Mouse (Mus musculus) embryo, embryonic 11 days (tissue): ENCODE measurements around the gene Rhag.

Experiments
- DNase-seq: peaks from one replicate; pipeline ENCODE4 v3.0.0-alpha.2; 2015

The Rhag gene

DNA sequence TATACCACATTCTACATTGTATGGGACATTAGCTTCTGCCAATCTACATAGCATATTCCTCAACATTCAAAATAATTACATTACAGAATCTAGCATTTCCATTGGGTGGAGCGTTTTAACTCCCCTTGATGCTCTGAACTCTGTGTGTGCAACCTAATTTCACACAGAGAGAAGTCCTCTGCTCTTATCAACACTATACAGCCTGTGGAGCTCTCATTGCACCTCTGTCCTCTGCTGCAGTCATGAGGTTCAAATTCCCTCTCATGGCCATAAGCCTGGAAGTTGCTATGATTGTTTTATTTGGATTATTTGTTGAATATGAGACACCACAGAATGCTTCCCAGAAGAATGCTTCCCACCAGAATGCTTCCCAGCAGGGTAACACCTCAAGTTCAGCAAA, at the start of gene Rhag:
TSS of gene Rhag (plus strand) at position 193 of the 400 bp plus-strand sequence.
- DNase-seq: no peak

DNA sequence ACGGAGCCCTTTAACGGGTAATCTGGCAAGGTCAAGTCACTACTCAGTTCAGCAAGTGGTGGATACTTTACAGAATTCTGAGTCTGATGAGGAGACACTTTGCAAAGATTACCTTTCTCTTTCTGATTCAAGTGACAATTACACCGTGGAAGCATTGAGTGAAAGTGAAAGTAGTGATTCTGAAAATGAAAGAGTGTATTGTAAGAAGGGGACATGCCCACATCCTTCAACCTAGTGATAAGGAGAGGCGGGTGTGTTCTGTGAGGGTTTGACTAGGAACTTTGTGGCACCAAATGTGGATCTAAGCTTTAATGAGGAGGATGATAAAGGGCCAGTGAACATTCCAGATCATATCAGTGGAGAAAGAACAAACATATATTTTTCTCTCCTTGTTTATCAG, 47.3 kb upstream of the Rhag start:
- no peak for DNase-seq

DNA sequence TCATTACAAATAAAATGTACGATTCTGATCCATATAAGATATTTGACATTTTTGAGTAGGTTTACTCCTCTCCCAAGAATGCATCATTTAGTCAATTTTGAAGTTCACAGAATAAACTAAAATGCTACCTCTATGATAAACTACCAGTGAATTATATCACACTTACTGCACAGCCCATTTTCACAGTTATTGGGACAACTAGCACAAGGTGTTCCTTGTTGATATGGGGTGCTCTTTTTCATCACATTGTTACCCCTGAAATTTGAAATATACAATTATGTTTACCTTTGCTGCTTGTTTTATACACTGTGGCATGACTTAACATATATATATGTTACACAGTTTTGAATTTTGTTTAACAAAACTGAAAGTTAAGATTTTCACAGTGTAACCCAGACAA, 43.8 kb upstream of the Rhag start:
- no peak for DNase-seq

DNA sequence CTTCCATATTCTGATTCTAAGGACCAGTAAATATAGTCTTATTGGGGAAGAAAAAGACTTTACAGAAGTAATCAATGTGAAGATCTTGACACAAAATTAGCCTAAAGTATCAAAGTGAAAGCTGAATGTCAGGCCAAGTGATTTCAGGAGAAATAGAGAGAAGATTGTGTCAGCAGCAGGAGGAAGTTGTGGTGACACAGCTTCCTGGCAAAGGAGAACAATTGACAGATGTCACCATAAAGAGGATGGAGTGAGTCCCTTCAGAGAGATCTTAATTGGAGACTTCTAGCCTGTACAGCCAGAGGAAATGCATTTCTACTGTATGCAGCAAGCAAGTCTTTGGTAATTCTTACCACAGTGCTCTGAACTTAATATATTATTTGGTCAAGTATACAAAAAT, 21.0 kb upstream of the Rhag start:
- DNase-seq: no peak

DNA sequence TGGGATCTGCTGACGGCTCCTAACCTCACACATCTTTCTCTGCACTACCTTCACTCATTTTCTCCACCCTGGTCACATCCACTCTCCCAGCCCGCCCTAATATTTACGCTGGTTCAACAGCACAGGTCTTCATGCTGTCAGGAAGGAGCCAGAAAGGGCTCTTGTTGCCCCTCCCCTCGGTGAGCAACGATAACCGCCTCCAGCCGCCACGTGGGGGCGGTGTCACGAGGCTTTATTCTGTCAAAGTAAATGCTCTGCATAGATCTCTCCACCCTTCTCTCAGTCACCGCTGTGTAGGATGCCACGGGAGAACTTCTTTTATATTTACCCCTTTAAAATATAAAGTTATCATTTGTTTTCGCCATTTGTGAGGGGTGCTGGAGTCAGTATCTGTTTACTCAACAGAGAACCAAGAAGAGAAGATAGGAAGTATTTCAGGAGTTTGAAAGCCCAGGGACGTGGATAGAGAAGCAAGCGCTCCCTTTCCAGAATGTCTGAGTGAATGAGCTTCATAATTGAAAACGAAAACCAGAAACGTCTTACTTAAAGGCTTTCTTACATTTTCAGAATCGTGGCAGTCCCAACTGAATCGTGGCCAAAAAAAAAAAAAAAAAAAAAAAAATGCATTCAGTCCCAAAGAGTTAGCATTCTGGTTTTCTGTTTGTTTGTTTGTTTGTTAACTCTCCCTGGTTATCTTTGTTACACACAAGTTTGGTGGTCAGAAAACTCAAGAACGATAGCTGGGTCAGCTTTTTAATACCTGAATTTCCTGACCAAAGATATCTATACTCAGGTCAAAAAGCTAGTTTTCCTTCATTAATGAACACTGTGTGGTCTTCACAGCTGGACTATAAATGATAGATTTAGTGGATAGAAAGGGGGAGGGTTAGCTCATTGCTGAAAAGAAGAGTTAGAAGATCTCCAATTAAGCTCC, 16.7 kb upstream of the Rhag start:
- DNase-seq: peak; percentile 49

DNA sequence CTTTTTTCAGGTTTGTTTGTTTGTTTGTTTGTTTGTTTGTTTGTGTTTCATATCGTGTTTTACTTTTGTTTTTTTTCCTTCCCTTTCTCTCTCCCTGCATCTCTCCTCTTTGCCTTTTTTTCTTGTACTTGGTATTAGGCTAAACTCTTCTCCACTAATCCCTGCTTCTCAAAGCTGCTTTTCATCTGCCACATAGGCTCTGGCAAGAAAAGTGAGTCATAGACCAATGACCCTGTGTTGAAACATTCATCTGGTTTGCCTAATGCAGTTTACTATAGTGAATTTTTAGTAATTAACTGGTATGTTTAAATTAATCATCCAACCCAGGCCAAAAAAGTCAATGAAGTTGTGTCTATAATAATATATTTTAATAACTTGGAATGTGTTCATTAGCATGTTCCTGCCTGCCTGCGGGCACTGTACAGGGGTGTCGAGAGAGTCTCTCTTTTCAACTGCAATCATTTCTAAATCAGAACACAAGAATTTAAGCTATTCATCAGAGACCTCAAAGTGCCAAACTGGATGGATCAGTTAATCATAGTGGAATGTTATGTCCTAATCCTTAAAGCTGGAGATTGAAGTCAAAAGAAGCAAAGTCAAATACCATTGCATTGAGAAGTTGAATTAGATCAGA, 8.1 kb upstream of the Rhag start:
- no peak for DNase-seq

DNA sequence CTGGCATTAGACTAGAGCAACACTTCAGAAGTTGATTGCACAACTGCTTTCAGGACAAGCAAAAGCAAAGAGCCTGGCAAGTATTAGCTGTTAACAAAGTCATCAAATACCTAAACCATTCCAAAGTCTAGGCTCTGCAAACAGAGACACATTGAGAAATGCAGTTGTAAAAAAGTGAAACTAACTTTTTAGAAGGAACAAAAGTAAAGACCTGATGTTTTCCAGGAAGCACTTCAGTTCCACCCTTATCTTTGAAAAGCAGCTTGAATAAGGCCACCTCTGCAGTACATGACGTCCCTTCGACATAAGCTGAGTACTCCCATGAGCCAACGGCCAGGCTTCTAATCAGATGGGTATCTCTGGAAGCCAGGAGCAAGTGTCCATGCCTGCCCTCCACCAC, 4.4 kb upstream of the Rhag start:
- peak; percentile 3 for DNase-seq

DNA sequence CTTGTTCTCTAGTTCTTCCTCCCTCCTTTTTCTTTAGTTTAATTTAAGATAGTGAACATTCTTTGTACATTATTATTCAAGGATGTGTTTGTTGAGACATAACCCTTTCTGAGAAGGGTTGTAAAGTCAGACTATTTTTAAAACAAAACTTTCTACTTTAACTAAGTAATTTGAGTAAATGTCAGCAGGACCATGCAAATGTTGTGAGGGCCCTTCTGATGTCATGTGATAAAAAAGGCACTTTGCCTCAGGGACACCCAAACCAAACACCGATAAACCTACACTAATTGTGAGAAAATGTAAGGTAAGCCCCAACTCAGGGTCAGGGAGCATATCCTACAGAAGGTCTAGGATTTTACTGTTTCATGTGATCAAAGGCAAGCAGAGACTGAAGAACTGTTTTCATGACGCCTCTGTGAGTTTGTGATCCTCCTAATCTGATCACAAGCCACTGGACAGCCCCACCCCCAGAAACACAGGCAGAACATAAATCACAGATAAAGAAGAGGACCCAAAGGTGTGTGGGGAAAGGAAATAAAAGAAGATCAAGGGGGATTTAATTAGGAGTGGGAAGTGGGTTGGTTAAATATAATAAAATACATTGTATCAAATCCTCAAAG, 3.9 kb upstream of the Rhag start, which contains the start of gene Crisp2:
TSS of gene Crisp2 (minus strand) at position 51 of the 620 bp plus-strand sequence.
- no peak for DNase-seq

DNA sequence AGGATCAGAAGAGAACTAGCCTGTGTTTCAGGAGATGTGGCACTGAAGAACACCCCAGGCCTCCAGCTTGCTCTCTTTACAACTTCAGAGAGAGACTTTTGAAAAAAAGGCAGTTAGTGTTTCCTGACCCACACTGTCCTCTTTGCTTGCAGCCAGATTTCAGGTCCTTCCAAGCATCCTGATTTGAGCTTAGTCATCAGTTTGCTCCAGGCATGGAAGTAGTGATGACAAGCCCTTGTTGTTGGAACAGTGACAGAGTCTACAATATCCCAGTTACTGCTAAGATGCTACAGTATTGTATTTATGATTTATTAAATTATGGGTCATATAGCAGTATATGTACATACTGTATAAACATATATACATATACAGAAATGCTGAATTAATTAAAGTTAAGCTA, 2.9 kb upstream of the Rhag start:
- no peak for DNase-seq

DNA sequence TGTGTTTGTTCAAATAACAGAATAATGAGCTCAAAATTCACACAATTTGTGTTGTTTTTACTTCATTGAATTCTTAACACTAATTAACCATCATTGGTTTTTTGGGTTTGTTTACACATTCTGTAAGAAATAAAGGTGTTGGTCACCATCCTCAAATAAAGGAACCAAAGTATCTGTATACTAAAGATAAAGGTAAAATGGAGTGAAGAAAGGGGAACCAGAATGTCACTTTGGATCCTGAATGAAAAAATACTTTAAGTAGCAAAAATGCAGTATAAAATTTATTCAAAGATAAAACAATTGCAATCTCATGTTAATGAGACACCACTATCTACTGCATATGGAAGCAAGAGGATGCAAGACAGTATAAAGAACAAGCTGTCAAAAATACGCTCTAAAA, 634 bp downstream of the Rhag start:
- no peak for DNase-seq

DNA sequence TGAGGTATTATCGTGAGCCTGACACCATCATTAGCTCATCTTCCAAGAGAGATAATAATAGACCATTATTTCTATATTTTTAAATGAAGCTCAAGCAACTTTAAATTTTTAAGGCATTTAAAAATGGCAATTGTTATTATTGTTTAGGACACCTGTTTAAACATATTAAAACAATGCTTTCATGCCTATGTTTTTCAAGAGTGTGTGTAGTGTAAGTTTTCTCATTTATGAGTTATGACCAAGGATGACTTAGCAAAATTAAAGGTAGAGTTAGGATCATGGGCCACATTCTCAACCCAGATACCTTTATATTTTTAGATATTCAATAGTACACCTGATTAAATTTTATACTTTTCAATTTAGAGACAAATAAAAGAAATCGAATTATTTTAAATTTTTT, 1.3 kb downstream of the Rhag start:
- no peak for DNase-seq

DNA sequence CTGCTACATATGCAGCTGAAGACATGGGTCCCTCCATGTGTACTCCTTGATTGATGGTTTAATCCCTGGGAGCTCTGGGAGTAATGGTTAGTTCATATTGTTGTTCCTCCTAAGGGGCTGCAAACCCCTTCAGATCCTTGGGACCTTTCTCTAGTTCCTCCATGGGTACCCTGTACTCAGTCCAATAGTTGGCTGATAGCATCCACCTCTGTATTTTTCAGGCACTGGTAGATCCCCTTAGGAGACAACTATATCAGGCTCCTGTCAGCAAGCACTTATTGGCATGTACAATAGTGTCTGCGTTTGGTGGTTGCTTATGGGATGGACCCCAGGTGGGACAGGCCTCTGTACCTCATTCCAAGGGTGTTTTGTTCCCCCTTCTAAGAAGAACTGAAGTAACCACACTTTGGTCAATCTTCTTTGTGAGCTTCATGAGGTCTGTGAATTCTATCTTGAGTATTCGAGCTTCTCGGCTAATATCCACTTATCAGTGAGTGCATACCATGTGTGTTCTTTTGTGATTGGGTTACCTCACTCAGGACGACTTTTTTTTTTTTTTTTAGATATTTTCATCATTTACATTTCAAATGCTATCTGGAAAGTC, 6.5 kb downstream of the Rhag start:
- no peak for DNase-seq

DNA sequence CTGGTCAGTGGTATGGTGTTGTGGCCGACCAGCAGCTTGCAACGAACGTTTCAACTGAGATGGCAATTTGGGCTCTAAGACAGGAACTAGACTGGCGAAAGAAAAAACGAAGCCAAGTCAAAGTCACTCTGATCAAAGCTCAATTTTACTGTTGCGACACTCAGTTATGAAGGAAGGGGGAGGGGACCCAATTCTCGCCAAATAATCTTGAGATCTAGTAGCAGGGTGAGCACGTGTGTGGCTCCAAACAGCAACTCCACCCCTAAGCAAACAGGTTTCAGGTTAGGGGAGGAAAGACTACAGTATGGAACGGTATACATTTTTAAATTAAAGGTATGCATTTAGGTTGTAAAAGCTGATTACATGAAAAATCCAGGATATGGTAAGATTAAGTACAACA, 10.6 kb downstream of the Rhag start:
- DNase-seq: no peak

DNA sequence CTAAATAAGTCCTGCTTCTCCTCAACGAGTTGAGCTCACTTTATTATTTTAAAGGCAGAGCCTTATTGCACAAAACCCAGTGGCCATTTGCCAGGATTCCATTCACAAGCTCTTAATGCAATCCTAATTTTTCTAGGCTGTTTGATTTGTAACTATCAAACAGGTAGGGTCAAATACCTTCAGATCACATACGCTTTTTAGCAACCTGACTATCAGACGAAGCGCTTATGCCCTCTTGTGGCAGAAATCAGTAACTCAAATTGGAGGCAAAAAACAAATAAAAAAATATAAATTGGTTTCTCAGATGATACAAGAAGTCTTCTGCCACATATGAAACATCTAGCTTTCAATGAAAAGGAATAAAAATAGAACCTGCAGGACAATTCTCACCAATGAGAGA, 12.9 kb downstream of the Rhag start:
- DNase-seq: peak; percentile 44

DNA sequence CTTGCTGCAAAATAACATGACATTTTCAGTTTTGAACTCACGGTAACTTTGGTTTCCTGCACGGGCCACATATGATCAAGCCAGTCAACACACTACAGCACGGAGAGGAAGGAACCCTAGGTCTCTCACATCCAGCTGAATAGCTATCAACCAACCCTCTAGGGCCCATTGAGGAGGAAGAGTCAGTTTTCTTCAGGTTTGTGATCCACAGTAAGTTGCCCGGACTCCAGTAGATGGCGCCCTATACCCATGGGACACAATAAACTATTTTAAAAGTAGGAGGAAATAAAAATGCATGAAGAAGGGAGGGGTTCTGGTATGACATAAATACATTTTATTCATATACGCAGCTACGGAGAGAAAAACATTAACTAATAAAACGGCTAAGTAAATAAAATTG, 13.6 kb downstream of the Rhag start:
- peak; percentile 49 for DNase-seq

DNA sequence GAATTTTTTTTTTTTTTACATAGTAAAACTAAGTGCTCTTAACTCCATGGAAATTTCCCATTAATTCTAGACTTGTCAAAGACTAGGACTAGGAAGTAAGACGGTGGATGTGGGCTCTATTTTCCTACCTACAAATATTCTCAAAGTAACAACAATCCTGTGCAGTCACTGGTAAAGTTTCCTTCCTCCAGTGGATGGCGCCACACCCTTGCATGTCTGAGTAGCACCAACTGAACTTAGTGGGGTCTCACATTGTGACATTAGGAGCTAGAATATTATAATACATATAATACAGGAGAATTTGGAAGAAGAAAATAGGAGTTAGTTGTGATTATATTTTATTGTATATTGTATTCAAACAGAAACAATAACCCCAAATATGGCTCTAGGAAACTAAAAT, 20.9 kb downstream of the Rhag start:
- peak; percentile 4 for DNase-seq

DNA sequence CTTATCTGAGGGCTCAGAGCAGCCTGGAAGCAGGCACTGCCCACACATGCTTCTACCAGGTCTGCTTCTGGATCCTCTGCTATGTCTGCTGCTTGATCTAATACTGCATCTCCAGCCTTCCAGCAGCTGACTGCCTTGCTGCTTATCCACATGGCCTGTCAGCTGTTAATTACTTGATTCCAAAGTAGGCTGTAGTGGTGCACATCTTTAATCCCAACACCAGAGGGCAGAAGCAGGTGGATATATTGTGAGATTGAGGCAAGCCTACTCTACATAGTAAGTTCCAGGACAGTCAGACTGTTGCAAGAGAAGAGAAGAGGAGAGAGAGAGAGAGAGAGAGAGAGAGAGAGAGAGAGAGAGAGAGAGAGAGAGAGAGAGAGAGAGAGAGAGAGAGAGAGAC, 26.4 kb downstream of the Rhag start:
- peak; percentile 21 for DNase-seq

DNA sequence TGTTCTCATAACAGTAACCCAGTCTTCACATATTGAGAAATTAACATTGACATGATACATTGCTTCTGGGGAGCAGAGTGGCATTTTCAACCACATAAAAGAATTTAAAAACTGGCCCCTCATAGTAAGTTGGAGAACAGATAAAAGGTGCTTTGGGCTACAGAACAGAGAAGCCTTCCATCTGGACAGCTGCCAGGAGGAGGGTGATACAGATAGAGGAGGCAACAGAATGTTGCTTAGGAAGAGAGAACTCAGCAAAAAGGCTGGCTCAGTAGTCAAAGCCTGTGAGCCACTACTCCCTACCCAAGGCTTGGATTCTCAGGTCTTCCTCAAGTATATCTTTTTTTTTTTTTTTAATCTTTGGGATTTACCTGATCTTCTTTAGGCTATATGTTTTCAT, 44.1 kb downstream of the Rhag start:
- DNase-seq: no peak

DNA sequence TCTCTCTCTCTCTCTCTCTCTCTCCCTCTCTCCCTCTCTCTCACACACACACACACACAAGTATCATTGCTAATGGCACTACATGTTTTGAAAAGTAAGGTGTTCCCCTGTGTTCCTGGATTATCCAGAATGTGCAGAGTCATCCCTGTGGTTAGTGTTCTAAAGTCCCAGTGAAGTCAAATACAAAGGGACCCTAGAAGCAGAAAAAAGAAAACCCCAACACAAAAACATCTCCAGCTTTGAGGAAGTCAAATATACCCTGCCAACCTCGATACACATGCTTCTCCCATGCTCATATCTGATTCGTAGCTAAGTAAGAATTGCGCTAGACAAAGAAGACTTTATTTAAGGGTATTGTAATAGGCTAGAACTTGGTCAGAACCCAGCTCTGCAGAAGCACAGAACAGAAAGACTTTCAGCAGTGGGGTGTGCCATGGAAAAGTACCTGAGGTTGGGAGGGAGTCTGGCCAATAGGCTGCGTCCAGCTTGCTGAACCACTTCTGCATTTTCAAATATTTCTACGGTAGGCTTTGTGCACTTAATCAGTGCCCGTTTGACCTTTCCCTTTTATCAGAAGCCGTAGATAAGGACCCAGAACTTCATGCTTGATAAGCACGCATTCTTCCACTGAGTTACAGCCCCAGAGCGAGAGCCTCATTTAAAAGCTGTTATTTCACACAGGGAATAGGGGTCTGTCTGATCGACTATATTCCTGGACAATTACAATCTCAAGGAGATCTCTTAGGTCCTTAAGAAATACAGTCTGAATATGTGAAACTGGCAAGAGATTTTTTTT, 58.2 kb downstream of the Rhag start:
- DNase-seq: no peak

DNA sequence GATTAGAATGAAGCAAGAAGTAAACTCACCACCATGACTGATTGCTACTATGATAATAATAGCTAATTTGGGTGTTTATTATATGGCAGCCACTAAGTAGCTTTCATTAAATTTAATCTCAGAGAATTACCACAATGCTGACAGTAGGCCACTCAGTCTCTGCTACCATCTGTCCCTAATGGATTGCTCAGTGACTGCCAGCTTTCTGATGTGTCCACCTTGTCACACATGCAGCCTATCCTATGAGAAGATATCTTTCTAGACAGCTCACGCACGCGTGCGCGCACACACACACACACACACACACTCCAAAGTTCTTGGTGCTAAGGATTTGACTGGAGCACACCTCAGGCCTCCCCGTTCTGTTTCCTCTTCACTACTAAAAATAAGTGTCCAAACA, 61.7 kb downstream of the Rhag start:
- DNase-seq: no peak

DNA sequence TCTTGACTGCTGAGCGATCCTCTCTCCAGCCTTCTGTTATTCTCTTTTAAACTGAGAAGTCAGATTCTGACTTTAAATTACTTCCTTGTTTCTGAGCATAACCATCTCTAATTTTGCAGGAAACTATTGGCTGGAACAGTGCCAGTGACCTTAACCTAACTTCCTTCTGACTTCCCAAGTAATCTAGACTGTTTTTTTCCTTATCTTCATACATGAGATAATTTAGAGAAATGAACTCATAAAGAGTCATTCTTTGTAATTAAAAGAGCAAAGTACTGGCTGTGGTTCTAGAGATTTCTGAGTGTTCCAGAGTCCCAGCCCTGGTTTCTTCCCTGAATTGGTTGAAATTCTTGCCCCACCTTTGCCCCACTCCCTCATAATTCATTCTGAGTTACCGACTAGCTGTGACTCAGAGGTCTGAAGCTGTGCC, 62.7 kb downstream of the Rhag start:
- DNase-seq: peak; percentile 16

DNA sequence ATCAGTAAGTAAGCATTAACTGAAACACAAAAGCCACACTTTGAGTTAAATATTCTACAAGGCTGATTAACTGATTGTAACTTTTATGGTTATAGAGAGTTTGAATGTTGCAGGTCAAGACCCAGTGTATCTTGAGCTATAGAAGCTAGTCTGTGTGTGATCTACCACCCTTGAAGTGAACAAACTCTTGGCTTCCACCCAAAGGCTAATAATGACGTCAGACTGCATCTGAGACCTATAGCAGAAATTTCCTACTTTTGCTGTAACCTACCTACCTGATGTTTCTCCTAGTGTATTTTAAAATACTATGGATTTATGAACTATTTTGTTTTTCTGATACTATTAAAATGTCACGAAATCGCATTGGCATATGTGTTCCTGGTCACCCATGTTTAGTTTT, 63.8 kb downstream of the Rhag start:
- DNase-seq: no peak

DNA sequence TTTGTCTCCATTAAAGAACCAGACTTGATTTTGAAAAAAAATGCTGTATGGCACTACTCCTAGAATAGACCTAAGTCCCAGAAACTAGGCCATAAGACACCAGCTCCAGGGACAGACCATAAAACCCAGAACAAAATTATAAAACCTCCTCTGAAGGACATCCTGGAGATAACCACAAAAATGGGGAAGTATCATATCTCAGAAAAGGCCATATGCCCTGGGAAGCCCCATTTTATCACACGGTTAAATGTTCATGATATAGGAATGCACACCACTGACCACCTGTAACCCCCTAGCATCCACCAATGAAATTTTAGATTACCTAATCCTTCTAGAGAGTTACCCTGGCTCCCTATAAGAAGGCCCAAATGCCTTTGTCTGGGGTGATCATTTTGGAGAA, 64.6 kb downstream of the Rhag start:
- DNase-seq: no peak
